Mouse (Mus musculus) intestine, postnatal 0 days (tissue): ENCODE data around the gene Tspan13. TPM values are rescaled to one million over a fixed set of nuclear protein-coding genes. Genes with fewer than 3 reads are reported as not detected.

Experiments
- ATAC-seq: fragments of 200-750 bp; cut with Nextera tagmentation; 2 replicates; pipeline ENCODE4 v1.8.0; 2017; ENCODE audit warnings: mild to moderate bottlenecking, moderate TSS enrichment, moderate library complexity
- H3K27ac ChIP-seq: fragments of 300-500 bp; sonication (generic); 2 replicates; pipeline ENCODE4 v1.5.1; 2014; ENCODE audit warnings: mild to moderate bottlenecking, low read depth, low read length, moderate library complexity
- H3K27me3 ChIP-seq: fragments of 300-500 bp; sonication (generic); replicated peaks from 2 replicates; pipeline ENCODE4 v1.6.1; 2014; ENCODE audit warnings: low read length, mixed read lengths; ENCODE audit not compliant: control insufficient read depth, insufficient read depth
- H3K36me3 ChIP-seq: fragments of 300-500 bp; sonication (generic); 2 replicates; pipeline ENCODE4 v1.6.1; 2014; ENCODE audit warnings: mild to moderate bottlenecking, moderate library complexity; ENCODE audit not compliant: control insufficient read depth, insufficient read depth
- H3K4me1 ChIP-seq: fragments of 300-500 bp; sonication (generic); replicated peaks from 2 replicates; pipeline ENCODE4 v1.6.1; 2014; ENCODE audit warnings: antibody characterized with exemption, low read length, mixed read lengths; ENCODE audit not compliant: control insufficient read depth, insufficient read depth
- H3K4me2 ChIP-seq: fragments of 300-500 bp; sonication (generic); replicated peaks from 2 replicates; pipeline ENCODE4 v1.6.1; 2014; ENCODE audit warnings: low read depth, mild to moderate bottlenecking, moderate library complexity
- H3K4me3 ChIP-seq: fragments of 300-500 bp; sonication (generic); 2 replicates; pipeline ENCODE4 v1.5.1; 2014; ENCODE audit warnings: low read depth, low read length
- H3K9ac ChIP-seq: fragments of 300-500 bp; sonication (generic); 2 replicates; pipeline ENCODE4 v1.6.1; 2014; ENCODE audit warnings: mild to moderate bottlenecking, low read depth, low read length
- H3K9me3 ChIP-seq: fragments of 300-500 bp; sonication (generic); 2 replicates; pipeline ENCODE4 v1.6.1; 2016; ENCODE audit warnings: mixed run types; ENCODE audit not compliant: control insufficient read depth
- CTCF ChIP-seq: sonication (generic); IDR thresholded peaks from 2 replicates; pipeline ENCODE4 v1.5.1; 2016; ENCODE audit warnings: low read depth, mild to moderate bottlenecking, control low read depth, antibody characterized with exemption, moderate library complexity
- WGBS: fragments of 180-500 bp; shearing (Covaris S2); extraction: QIAGEN DNeasy Blood & Tissue Kit; methylation state at CpG from one replicate; pipeline ENCODE4 v1.1.7; 2014; 5-methylcytosine and 5-hydroxymethylcytosine counted together
- polyA plus RNA-seq: library from polyadenylated mRNA; unstranded; fragments of >200 nt; fragmentation: Nextera tagmentation; extraction: Ambion mirVana; gene quantifications from 2 replicates; pipeline ENCODE4 v1.2.1, GENCODE M21; 2015

The Tspan13 gene
- polyA plus RNA-seq, 1 experiment from 2014 or later, result 565 TPM

DNA sequence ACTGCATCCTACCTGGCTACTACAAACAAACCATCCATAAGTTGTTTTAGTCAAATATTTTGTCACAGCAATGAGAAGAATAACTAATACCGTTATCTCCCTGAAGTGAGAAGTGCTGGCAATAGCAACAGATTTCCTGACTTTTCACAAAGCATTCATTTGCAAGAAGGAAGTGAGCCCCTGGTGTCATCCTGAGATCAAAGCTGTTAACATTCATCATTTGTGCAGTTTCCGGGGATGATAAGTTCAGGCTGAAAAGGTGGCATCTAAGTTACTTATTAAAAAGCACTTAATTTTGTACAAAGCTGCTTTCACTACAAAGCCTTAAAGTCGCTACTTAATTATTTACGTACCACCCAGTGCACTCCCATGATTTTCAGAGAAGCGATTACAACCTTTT is 30.6 kb upstream of the Tspan13 start:
- H3K4me2 ChIP-seq, result no peak overlapping the region
- H3K36me3 ChIP-seq, result no peaks in the 10 kb centered on the region
- no peaks in the 10 kb centered on the region for H3K4me1 ChIP-seq
- H3K9me3 ChIP-seq, result no peaks in the 10 kb centered on the region
- ATAC-seq, result no peak
- no peak overlapping the region for H3K4me3 ChIP-seq
- H3K9ac ChIP-seq, result no peak overlapping the region
- H3K27ac ChIP-seq, result no peak overlapping the region
- 38% methylated on average over 5 of the region's 5 CpGs for WGBS
- no peak for TF ChIP-seq CTCF
- H3K27me3 ChIP-seq, result no peaks in the 10 kb centered on the region

DNA sequence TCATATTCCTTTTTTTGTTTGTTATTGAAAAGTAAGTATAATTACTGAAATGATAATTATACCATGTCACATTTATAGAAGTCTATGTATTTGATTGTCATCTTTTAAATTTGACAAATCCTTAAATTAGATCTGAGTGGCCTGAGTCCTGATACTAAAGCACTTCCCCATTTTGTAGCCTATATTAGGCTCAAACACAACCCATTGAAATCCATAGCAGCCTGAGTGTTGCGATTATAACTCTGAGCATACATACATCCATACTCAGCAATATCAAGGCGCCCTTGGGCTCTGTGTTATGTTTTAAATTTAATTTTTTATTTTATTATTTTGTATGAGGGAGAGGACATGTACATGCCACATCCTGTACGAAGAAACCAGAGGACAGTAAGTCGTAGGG is 27.9 kb upstream of the Tspan13 start:
- no peak overlapping the region for H3K4me3 ChIP-seq
- 0 out of 2 replicates have a peak, but pooled peaks cover under 1% of the 10 kb centered on the region for H3K9me3 ChIP-seq
- no peak for TF ChIP-seq CTCF
- no peaks in the 10 kb centered on the region for H3K4me1 ChIP-seq
- H3K27ac ChIP-seq, result no peak overlapping the region
- H3K4me2 ChIP-seq, result no peak overlapping the region
- WGBS, result 85% methylated on average over 4 of the region's 4 CpGs
- no peaks in the 10 kb centered on the region for H3K36me3 ChIP-seq
- no peaks in the 10 kb centered on the region for H3K27me3 ChIP-seq
- H3K9ac ChIP-seq, result no peak overlapping the region
- ATAC-seq, result no peak

DNA sequence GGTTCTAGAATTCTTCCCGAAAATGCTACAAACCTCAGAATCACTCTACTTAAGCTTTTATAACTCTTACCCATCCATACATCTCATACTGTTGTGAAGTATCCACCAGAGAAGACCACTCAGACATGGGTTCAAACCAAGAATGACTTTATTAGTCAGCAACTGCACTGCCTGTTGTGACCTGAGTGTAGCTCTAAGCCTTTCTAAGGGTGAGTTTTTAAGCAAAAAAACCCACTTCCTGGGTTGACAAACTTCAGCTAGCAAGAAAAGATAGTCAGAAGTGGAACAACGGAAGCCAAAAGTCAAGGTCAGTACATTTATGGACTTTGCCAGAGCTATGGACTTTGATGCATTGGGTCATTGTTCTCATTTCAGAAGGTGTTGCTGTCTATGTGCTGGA is 25.2 kb upstream of the Tspan13 start:
- no peak overlapping the region for H3K4me2 ChIP-seq
- 0 out of 2 replicates have a peak, but pooled peaks cover 8% of the 10 kb centered on the region for H3K9me3 ChIP-seq
- TF ChIP-seq CTCF, result no peak
- no peaks in the 10 kb centered on the region for H3K4me1 ChIP-seq
- H3K9ac ChIP-seq, result no peak overlapping the region
- WGBS, result 90% methylated on average over 2 of the region's 2 CpGs
- no peak overlapping the region for H3K27ac ChIP-seq
- no peak for ATAC-seq
- H3K36me3 ChIP-seq, result no peaks in the 10 kb centered on the region
- no peaks in the 10 kb centered on the region for H3K27me3 ChIP-seq
- no peak overlapping the region for H3K4me3 ChIP-seq

DNA sequence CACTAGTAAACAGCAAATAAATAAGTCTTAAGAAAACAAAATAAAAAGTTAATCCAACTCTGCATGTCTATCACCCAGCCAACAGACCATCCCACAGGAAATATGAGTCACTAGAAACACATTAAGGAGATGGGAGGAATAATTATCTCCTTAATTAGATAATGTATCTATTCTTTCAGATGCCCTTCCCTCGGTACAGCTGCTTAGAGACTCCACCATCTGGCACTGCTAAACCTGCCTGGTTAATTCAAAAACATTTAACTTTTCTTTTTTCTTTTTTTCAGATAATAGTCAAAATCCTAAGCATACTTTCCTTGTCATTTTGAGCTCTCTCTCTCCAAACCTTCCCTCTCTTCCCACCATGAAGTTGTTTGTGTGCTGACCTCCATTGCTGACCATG is 23.6 kb upstream of the Tspan13 start:
- H3K27ac ChIP-seq, result no peak overlapping the region
- H3K4me1 ChIP-seq, result no peaks in the 10 kb centered on the region
- no peaks in the 10 kb centered on the region for H3K36me3 ChIP-seq
- 0 out of 2 replicates have a peak, but pooled peaks cover 8% of the 10 kb centered on the region for H3K9me3 ChIP-seq
- no peak overlapping the region for H3K4me3 ChIP-seq
- no peak overlapping the region for H3K9ac ChIP-seq
- no peak for TF ChIP-seq CTCF
- no peak overlapping the region for H3K4me2 ChIP-seq
- no peak for ATAC-seq
- WGBS, result 62% methylated on average over 1 of the region's 1 CpGs
- H3K27me3 ChIP-seq, result no peaks in the 10 kb centered on the region

DNA sequence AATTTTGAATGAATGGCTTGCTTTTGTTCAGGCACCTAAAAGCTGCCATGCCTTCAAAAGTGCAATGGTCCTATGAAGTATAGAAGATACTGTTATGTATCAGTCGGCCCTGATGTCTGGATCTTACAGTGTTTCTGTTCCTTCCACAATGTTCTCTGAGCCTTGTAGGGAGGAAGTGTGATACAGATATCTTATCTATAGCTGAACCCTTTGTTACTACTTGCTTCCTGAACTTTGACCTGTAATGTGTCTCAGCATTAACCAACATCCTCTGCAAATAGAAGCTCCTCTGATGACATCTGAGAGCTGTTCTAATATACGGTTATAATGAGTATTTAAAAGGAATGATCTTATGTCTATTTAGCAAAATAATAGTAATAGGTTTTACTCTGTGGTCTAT is 15.4 kb upstream of the Tspan13 start:
- no peak for TF ChIP-seq CTCF
- no peak overlapping the region for H3K4me3 ChIP-seq

DNA sequence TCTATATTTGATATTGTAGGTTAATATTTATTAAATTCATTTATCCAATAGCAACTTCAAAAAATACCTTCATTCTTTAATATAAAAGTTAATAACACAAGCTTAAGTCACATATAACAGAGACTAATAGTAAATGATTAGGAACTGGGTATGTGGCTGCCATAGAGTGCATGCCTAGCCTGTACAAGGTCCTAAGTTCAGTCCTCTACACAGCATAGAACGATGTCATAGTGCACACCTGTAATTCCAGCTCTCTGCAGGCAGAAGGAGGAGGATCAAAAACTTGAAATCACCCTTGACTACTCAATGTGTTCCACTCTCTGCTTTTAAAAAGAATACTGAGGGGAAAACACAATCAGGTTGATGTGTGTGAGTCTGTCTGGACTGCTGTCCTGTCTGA is 8.0 kb upstream of the Tspan13 start:
- WGBS, result 51% methylated on average over 1 of the region's 1 CpGs
- H3K4me1 ChIP-seq, result no peaks in the 10 kb centered on the region
- no peak overlapping the region for H3K4me2 ChIP-seq
- no peaks in the 10 kb centered on the region for H3K9me3 ChIP-seq
- H3K27ac ChIP-seq, result no peak overlapping the region; the same call in 1 of the 2 replicates
- no peaks in the 10 kb centered on the region for H3K27me3 ChIP-seq
- TF ChIP-seq CTCF, result no peak
- H3K36me3 ChIP-seq, result no peaks in the 10 kb centered on the region
- H3K4me3 ChIP-seq, result no peak overlapping the region
- peak; percentile 93 for ATAC-seq
- no peak overlapping the region for H3K9ac ChIP-seq

More for the DNA sequence above, 15.4 kb upstream of the Tspan13 start:
- H3K9me3 ChIP-seq, result no peaks in the 10 kb centered on the region
- no peaks in the 10 kb centered on the region for H3K36me3 ChIP-seq
- ATAC-seq, result peak; percentile 86
- 0 out of 2 replicates have a peak overlapping the region, but pooled peaks have one; percentile 6 for H3K4me2 ChIP-seq
- no peaks in the 10 kb centered on the region for H3K27me3 ChIP-seq
- H3K9ac ChIP-seq, result no peak overlapping the region
- H3K4me1 ChIP-seq, result no peaks in the 10 kb centered on the region
- H3K27ac ChIP-seq, result no peak overlapping the region
- 16% methylated on average over 2 of the region's 2 CpGs for WGBS

DNA sequence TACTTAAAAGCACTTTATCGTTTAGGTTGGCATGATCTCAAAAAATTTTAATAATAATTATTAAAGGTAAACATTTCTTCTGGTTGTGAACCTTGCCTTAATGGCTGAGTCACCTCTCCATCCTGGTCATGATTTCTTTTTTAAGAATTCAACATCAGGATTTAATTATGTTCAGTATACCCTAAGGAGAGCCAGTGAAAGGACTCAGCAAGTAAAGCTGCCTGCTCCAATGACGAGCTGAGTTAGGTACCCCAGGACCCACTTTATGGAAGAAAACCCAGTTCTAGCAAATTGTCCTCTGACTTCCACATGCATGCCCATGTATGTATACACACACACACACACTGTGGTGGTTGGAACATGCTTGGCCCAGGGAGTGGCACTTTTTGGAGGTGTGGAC is 5.3 kb upstream of the Tspan13 start:
- no peak for ATAC-seq
- Histone ChIP-seq H3K4me3 (no peak overlapping the region), H3K27ac (no peak overlapping the region), H3K4me2 (no peak overlapping the region), H3K4me1 (no peaks in the 10 kb centered on the region), H3K9me3 (no peaks in the 10 kb centered on the region), H3K36me3 (no peaks in the 10 kb centered on the region), H3K9ac (no peak overlapping the region), H3K27me3 (no peaks in the 10 kb centered on the region)
- TF ChIP-seq CTCF, result no peak
- 88% methylated on average over 2 of the region's 2 CpGs for WGBS
